In genomic region chr13:43903391-43903790, GRCm38 (mm10) we compare ENCODE assay signal across 10 mouse cellular contexts.
DNase-seq lines count a peak whose midpoint lies in the region; ATAC-seq and TF ChIP-seq lines count a peak whose summit lies in the region.
"Had no signal": no experiment of that assay in that cellular context is flagged by ENCODE, and none has a peak within 500 bp of the region (broad histone marks: within the 10 kb centered on the region; RNA-seq: fewer than 3 reads in every experiment).

No protein-coding gene starts in this region.

- H3K27ac ChIP-seq in forebrain, postnatal 0 days (ENCODE audit: low read depth, low read length), result no peak overlapping the region
- no peak overlapping the region for H3K27ac ChIP-seq in forebrain, embryonic 15.5 days (replicated peaks)
- H3K27ac ChIP-seq: embryonic facial prominence, embryonic 13.5 days had no signal

- no peak overlapping the region for H3K9ac ChIP-seq in forebrain, postnatal 0 days
- H3K9ac ChIP-seq in forebrain, embryonic 15.5 days (replicated peaks), result no peak overlapping the region
- H3K9ac ChIP-seq: embryonic facial prominence, embryonic 13.5 days had no signal

- no peak for TF ChIP-seq CTCF in forebrain, postnatal 0 days (IDR thresholded peaks at IDR 0.05; ENCODE audit: low read depth)

- H3K4me2 ChIP-seq in forebrain, postnatal 0 days (ENCODE audit: low read depth), result no peak overlapping the region
- no peak overlapping the region for H3K4me2 ChIP-seq in forebrain, embryonic 15.5 days (replicated peaks)
- H3K4me2 ChIP-seq: embryonic facial prominence, embryonic 13.5 days had no signal

- no peaks in the 10 kb centered on the region for H3K9me3 ChIP-seq in forebrain, postnatal 0 days (ENCODE audit: low read length)
- H3K9me3 ChIP-seq in forebrain, embryonic 15.5 days, result no peaks in the 10 kb centered on the region
- H3K9me3 ChIP-seq: embryonic facial prominence, embryonic 13.5 days had no signal

- DNase-seq in forebrain, postnatal 0 days, result peak; percentile 50
- DNase-seq in right cerebral cortex, adult 2 months (ENCODE audit: low spot score in 2 of 2), result peak; percentile 15 to 18
- DNase-seq in right cerebral cortex, postnatal 36 days (ENCODE audit: low spot score in 2 of 2), result no peak
- peak; percentile 34 for DNase-seq in kidney, postnatal 10 days
- DNase-seq in gastrocnemius, adult 8-10 months (ENCODE audit: low spot score in 2 of 2), result no peak
- DNase-seq in left cerebral cortex, postnatal 10 days (ENCODE audit: extremely low spot score in 1 of 2, low spot score in 2 of 2), result no peak
- DNase-seq in gastrocnemius, postnatal 25 days, result no peak

- intact Hi-C loops in left cerebral cortex, postnatal 10 days (cut with DNase I), result no loop called here

- no peaks in the 10 kb centered on the region for H3K36me3 ChIP-seq in forebrain, postnatal 0 days (ENCODE audit: insufficient read depth)
- H3K36me3 ChIP-seq in forebrain, embryonic 15.5 days, result no peaks in the 10 kb centered on the region
- H3K36me3 ChIP-seq: embryonic facial prominence, embryonic 13.5 days had no signal

- H3K4me3 ChIP-seq in forebrain, postnatal 0 days (ENCODE audit: low read depth, low read length), result no peak overlapping the region
- no peak overlapping the region for H3K4me3 ChIP-seq in forebrain, embryonic 15.5 days
- H3K4me3 ChIP-seq: embryonic facial prominence, embryonic 13.5 days; myocyte had no signal

- ATAC-seq in forebrain, postnatal 0 days, result no peak
- no peak for ATAC-seq in forebrain, embryonic 15.5 days (replicated peaks)

- no peaks in the 10 kb centered on the region for H3K4me1 ChIP-seq in forebrain, postnatal 0 days (ENCODE audit: insufficient read depth)
- H3K4me1 ChIP-seq in forebrain, embryonic 15.5 days, result peaks cover 11% of the 10 kb centered on the region; the same call in 1 of the 2 replicates

- H3K27me3 ChIP-seq in forebrain, postnatal 0 days (ENCODE audit: insufficient read depth, low read length), result no peaks in the 10 kb centered on the region
- H3K27me3 ChIP-seq in forebrain, embryonic 15.5 days, result no peaks in the 10 kb centered on the region
- H3K27me3 ChIP-seq: embryonic facial prominence, embryonic 13.5 days had no signal

Comparison
In these comparisons a context has a peak if more than half of its experiments do, and no peak if none do; other contexts are left out.
1. DNase-seq: peak in forebrain, postnatal 0 days (single experiment), right cerebral cortex, adult 2 months (2 of 2) and kidney, postnatal 10 days (single experiment); none in right cerebral cortex, postnatal 36 days (0 of 2), gastrocnemius, adult 8-10 months (0 of 2), left cerebral cortex, postnatal 10 days (0 of 2) and gastrocnemius, postnatal 25 days (single experiment).